Mouse (Mus musculus) E14TG2a.4 (cell line): Measurements from ENCODE around the gene Fam53b.

Experiments
- CTCF ChIP-seq: conservative IDR thresholded peaks from 2 replicates; pipeline ENCODE4 v1.5.1; 2014; ENCODE audit warnings: low read length
- NANOG ChIP-seq: IDR thresholded peaks from 2 replicates; pipeline ENCODE4 v1.6.1; 2014; ENCODE audit warnings: borderline replicate concordance, low read length, mixed read lengths
- POU5F1 ChIP-seq: IDR thresholded peaks from 2 replicates; pipeline ENCODE4 v1.6.1; 2014; ENCODE audit warnings: low read length, borderline replicate concordance

- TF ChIP-seq CTCF (no peak), POU5F1 (no peak), NANOG (no peak)
Observed at GRCm38 (mm10) chr7:132675922-132676321, 137.8 kb downstream of the Fam53b start.
